Mouse (Mus musculus) heart, postnatal 0 days (tissue): ENCODE data around the gene Acaa1a. TPM values are rescaled to one million over a fixed set of nuclear protein-coding genes. Genes with fewer than 3 reads are reported as not detected.

Source experiments
- ATAC-seq: fragments of 200-750 bp; cut with Nextera tagmentation; 2 replicates; pipeline ENCODE4 v1.8.0; 2017; ENCODE audit warnings: low read depth, moderate number of reproducible peaks, moderate library complexity; ENCODE audit not compliant: insufficient read depth
- DNase-seq: peaks from one replicate; pipeline ENCODE4 v3.0.0-alpha.2; 2016; ENCODE audit warnings: low spot score
- H3K27ac ChIP-seq: fragments of 300-500 bp; sonication (generic); 2 replicates; pipeline ENCODE4 v1.5.1; 2014; ENCODE audit warnings: low read depth, mild to moderate bottlenecking
- H3K27me3 ChIP-seq: fragments of 300-500 bp; sonication (generic); 2 replicates; pipeline ENCODE4 v1.6.1; 2014; ENCODE audit warnings: low read length, mixed read lengths; ENCODE audit not compliant: control insufficient read depth, insufficient read depth
- H3K36me3 ChIP-seq: fragments of 300-500 bp; sonication (generic); replicated peaks from 2 replicates; pipeline ENCODE4 v1.6.1; 2014; ENCODE audit warnings: low read length, mixed read lengths; ENCODE audit not compliant: control insufficient read depth, insufficient read depth
- H3K4me1 ChIP-seq: fragments of 300-500 bp; sonication (generic); 2 replicates; pipeline ENCODE4 v1.6.1; 2014; ENCODE audit warnings: antibody characterized with exemption; ENCODE audit not compliant: control insufficient read depth, insufficient read depth
- H3K4me2 ChIP-seq: fragments of 300-500 bp; sonication (generic); 2 replicates; pipeline ENCODE4 v1.6.1; 2014; ENCODE audit warnings: low read depth, mild to moderate bottlenecking, low read length, moderate library complexity
- H3K4me3 ChIP-seq: fragments of 300-500 bp; sonication (generic); 2 replicates; pipeline ENCODE4 v1.5.1; 2014; ENCODE audit warnings: low read depth, low read length
- H3K9ac ChIP-seq: fragments of 300-500 bp; sonication (generic); replicated peaks from 2 replicates; pipeline ENCODE4 v1.6.1; 2014; ENCODE audit warnings: low read depth, low read length, mixed read lengths
- H3K9me3 ChIP-seq: fragments of 300-500 bp; sonication (generic); replicated peaks from 2 replicates; pipeline ENCODE4 v1.6.1; 2016; ENCODE audit warnings: low read length; ENCODE audit not compliant: control insufficient read depth
- CTCF ChIP-seq: IDR thresholded peaks from 2 replicates; pipeline ENCODE4 v1.5.1; 2016; ENCODE audit warnings: antibody characterized with exemption, control low read depth, low read depth
- EP300 ChIP-seq: IDR thresholded peaks from 2 replicates; pipeline ENCODE4 v1.6.1; 2016; ENCODE audit warnings: antibody characterized with exemption, low read depth
- WGBS: fragments of 180-500 bp; shearing (Covaris S2); extraction: QIAGEN DNeasy Blood & Tissue Kit; methylation state at CpG from one replicate; pipeline ENCODE4 v1.1.7; 2014; 5-methylcytosine and 5-hydroxymethylcytosine counted together
- polyA plus RNA-seq: library from polyadenylated mRNA; unstranded; fragments of >200 nt; fragmentation: Nextera tagmentation; extraction: Ambion mirVana; gene quantifications from 2 replicates; pipeline ENCODE4 v1.2.1, GENCODE M21; 2015
- total RNA-seq: library from RNA; depleted of rRNA; stranded (reverse); fragments of >200 nt; gene quantifications from 2 replicates; pipeline ENCODE4 v1.2.3, GENCODE M21; 2014; ENCODE audit warnings: low replicate concordance

Gene Acaa1a
- total and polyA plus RNA-seq, 2 experiments from 2014 or later: 89.8 to 206 TPM

DNA sequence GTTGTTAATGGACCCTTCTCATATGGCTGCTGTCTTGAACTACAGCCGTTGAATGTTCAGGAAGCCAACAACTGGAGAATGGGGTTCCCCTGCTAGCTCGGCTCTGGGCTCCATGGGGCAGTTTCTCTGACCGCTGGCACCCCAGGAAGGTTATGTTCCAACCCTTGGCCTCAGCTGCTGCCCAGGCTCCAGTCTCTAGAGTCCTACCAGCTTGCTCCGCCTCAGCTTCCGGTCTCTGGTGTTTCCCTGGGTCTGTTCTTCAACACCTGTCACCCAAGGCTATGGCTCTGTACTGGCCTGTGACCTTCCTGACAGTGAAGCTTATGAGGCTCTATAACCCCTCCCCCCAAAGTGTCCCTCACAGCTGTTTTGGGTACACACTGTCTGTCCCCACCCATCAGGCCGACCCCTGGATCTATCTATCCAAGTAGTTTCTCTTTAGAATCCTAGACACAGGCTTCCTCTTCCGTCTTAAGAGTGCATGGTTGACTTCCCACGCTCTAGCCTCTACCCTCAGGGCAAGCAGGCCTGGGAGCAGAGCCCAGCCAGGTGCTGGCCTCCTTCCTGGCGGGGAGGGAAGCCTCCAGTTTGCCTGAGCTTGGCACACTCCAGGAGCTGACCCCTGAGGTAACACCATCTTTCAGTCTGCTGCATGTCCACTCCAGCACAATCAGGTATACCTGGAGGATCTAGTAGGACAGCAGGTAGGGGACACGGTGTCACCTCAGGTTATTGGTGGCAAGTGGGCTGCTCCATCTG is 11.7 kb downstream of the Acaa1a start:
- H3K9me3 ChIP-seq: no peaks in the 10 kb centered on the region
- H3K4me1 ChIP-seq: no peaks in the 10 kb centered on the region
- no peak overlapping the region for H3K4me3 ChIP-seq
- ATAC-seq: no peak
- peaks cover 40% of the 10 kb centered on the region for H3K36me3 ChIP-seq
- no peak overlapping the region for H3K27ac ChIP-seq
- H3K9ac ChIP-seq: no peak overlapping the region
- 86% methylated on average over 10 of the region's 10 CpGs for WGBS
- TF ChIP-seq EP300 (no peak), CTCF (no peak)
- H3K27me3 ChIP-seq: no peaks in the 10 kb centered on the region
- DNase-seq: no peak
- no peak overlapping the region for H3K4me2 ChIP-seq

DNA sequence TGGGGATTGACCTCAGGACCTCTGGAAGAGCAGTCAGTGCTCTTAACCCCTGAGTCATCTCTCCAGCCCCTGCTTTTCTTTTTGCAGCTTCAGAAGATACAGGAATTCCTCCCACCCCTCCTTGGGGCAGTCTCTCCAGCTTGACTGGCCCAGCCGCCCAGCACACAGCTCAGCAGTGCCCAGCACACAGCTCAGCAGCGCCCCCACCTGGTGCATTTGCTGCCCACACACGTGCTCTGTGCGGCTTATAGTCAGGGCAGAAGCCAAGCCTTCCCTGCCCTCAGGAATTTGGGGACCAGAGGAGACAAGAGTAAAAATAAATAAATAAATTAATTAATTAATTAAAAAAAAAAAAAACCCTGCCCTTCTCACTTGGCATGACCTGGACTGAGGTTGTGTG is 12.6 kb downstream of the Acaa1a start:
- Histone ChIP-seq H3K36me3 (peaks cover 33% of the 10 kb centered on the region), H3K9me3 (no peaks in the 10 kb centered on the region), H3K9ac (no peak overlapping the region), H3K4me2 (no peak overlapping the region), H3K4me1 (no peaks in the 10 kb centered on the region), H3K4me3 (no peak overlapping the region), H3K27me3 (no peaks in the 10 kb centered on the region), H3K27ac (no peak overlapping the region)
- DNase-seq: peak; percentile 63
- ATAC-seq: peak; percentile 87
- TF ChIP-seq CTCF: peak; percentile 84
- TF ChIP-seq EP300: no peak
- 31% methylated on average over 4 of the region's 4 CpGs for WGBS

DNA sequence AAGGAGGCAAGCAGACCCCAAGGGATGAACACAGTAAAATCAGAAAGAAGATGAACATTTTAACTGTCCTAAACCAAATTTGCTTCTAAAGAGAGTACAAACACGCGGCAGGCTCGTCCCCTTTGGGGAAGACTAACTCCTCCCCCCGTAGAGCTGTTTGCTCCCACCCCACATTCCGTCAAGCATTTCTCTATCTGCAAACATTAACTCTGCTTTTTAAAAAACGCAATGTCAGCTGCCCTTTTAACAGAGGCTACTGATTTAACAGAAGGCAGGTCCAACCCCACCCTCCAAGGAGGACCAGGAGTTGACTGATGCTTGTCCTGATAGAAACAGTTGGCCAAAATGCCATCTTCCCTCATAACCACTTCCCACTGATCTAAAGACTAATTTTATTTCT is 14.4 kb downstream of the Acaa1a start:
- H3K4me2 ChIP-seq: no peak overlapping the region
- no peaks in the 10 kb centered on the region for H3K4me1 ChIP-seq
- no peak overlapping the region for H3K4me3 ChIP-seq
- TF ChIP-seq EP300 (no peak), CTCF (no peak)
- H3K9ac ChIP-seq: no peak overlapping the region
- DNase-seq (no peak), ATAC-seq (no peak)
- H3K36me3 ChIP-seq: peaks cover 17% of the 10 kb centered on the region
- 75% methylated on average over 6 of the region's 6 CpGs for WGBS
- no peaks in the 10 kb centered on the region for H3K9me3 ChIP-seq
- no peak overlapping the region for H3K27ac ChIP-seq
- no peaks in the 10 kb centered on the region for H3K27me3 ChIP-seq

DNA sequence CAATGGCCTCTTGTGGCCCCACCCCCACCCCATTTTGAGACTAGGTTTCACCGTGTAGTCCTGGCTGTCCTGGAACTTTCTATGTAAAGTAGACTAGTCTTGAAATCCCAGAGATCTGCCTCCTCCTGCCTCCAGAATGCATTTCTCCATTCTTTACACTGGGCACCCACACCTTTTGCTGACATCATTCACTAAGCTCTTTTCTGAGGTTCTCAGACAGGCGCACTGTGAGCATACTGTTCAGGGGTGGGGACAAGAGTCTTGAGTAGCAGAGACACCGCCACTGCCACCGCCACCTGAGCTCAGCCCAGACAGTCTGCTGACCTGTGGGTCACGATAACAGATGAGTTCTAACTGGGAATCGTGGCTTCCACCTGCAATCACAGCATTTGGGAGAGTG is 16.5 kb downstream of the Acaa1a start:
- H3K9me3 ChIP-seq: no peaks in the 10 kb centered on the region
- H3K27ac ChIP-seq: no peak overlapping the region
- H3K4me3 ChIP-seq: no peak overlapping the region
- no peak for ATAC-seq
- H3K9ac ChIP-seq: no peak overlapping the region
- H3K4me2 ChIP-seq: no peak overlapping the region
- H3K4me1 ChIP-seq: no peaks in the 10 kb centered on the region
- 72% methylated on average over 6 of the region's 6 CpGs for WGBS
- DNase-seq: no peak
- peaks cover 6% of the 10 kb centered on the region for H3K36me3 ChIP-seq
- no peaks in the 10 kb centered on the region for H3K27me3 ChIP-seq
- no peak for TF ChIP-seq EP300
- no peak for TF ChIP-seq CTCF

DNA sequence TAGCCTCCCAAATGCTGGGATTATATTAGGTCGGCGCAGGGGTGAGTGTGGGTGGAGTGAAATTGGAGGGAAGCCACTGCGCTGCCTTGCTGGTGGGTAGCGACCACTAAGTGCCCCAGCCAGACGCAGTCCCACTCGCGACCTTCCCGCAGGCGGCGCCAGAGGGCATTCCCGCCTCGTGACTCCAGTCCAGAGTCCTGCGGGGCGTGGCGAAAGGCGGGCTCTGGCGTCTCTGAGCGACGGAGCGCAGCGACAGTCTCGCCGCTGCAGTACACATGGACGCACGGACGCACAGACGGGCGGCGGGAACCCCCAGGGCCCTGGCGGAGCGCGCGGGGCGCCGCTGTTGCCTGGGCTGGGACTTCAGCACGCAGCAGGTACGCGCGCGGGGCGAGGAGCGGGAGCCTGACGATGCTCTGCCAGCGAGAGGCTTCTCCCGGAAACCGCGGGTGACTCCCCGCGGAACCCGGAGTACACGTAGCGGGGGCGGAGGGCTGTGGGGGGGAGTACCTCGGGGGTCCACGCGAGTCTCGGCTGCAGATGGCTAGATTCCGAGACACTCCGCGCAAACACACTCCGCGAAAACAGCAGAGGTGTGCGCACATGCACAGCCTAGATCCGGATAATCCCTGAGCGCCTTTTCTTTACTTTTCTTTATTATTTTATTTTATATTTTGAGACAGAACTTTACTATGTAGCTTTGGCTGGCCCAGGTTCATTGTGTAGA is 18.0 kb downstream of the Acaa1a start, which contains the start of gene Xylb:
TSS of gene Xylb (plus strand) at position 51 of the 727 bp plus-strand sequence.
- TF ChIP-seq CTCF (peak; percentile 80), EP300 (no peak)
- no peak within 1 kb of the TSS for H3K27ac ChIP-seq
- ATAC-seq (peak; percentile 91), DNase-seq (peak; percentile 75)
- no peaks in the 10 kb centered on the region for H3K9me3 ChIP-seq
- peak within 1 kb of the TSS; percentile 82 for H3K4me2 ChIP-seq
- no peaks in the 10 kb centered on the region for H3K4me1 ChIP-seq
- no peaks in the 10 kb centered on the region for H3K27me3 ChIP-seq
- WGBS: 3% methylated on average over 65 of the region's 65 CpGs
- no peaks in the 10 kb centered on the region for H3K36me3 ChIP-seq
- peak within 1 kb of the TSS; percentile 49; the same call in 1 of the 2 replicates for H3K9ac ChIP-seq
- peak within 1 kb of the TSS; percentile 54 for H3K4me3 ChIP-seq
